Comparison of ENCODE assay signal across 8 mouse cellular contexts in genomic region chr2:10826134-10826767, GRCm38 (mm10).
DNase-seq lines count a peak whose midpoint lies in the region; ATAC-seq and TF ChIP-seq lines count a peak whose summit lies in the region.

No protein-coding gene starts in this region.

- H3K4me2 ChIP-seq in lung, embryonic 16.5 days (ENCODE audit: low read depth, low read length): peak overlapping the region; percentile 61
- H3K4me2 ChIP-seq in intestine, embryonic 16.5 days (ENCODE audit: low read depth, low read length): peak overlapping the region; percentile 49
- H3K4me2 ChIP-seq in liver, embryonic 14.5 days (ENCODE audit: low read depth): peak overlapping the region; percentile 37

- no peak for ATAC-seq in lung, embryonic 16.5 days (ENCODE audit: low read depth)
- ATAC-seq in intestine, embryonic 16.5 days: no peak
- no peak for ATAC-seq in liver, embryonic 14.5 days (ENCODE audit: insufficient read depth)

- no peak for TF ChIP-seq CTCF in liver, embryonic 14.5 days (IDR thresholded peaks at IDR 0.05; ENCODE audit: low read depth)

- no peaks in the 10 kb centered on the region for H3K9me3 ChIP-seq in lung, embryonic 16.5 days (ENCODE audit: control insufficient read depth, low read length)
- H3K9me3 ChIP-seq in intestine, embryonic 16.5 days (ENCODE audit: control insufficient read depth, low read length): no peaks in the 10 kb centered on the region
- H3K9me3 ChIP-seq in liver, embryonic 14.5 days (ENCODE audit: control insufficient read depth, low read length): no peaks in the 10 kb centered on the region

- no peak for TF ChIP-seq EP300 in liver, embryonic 14.5 days (IDR thresholded peaks at IDR 0.05; ENCODE audit: low read depth)

- H3K36me3 ChIP-seq in lung, embryonic 16.5 days (ENCODE audit: control insufficient read depth, insufficient read depth, low read length): no peaks in the 10 kb centered on the region
- H3K36me3 ChIP-seq in intestine, embryonic 16.5 days (ENCODE audit: control insufficient read depth, insufficient read depth, low read length): no peaks in the 10 kb centered on the region
- no peaks in the 10 kb centered on the region for H3K36me3 ChIP-seq in liver, embryonic 14.5 days (replicated peaks; ENCODE audit: control insufficient read depth, insufficient read depth, low read depth)

- no peak for DNase-seq in lung, postnatal 4 days
- no peak for DNase-seq in liver, embryonic 14.5 days (ENCODE audit: low read depth in 3 of 3, low spot score in 3 of 3)
- DNase-seq in embryo, embryonic 10 days (ENCODE audit: low spot score): no peak
- DNase-seq in layer of hippocampus, postnatal 10 days (ENCODE audit: low spot score in 2 of 2): no peak
- DNase-seq in testis, postnatal 14 days (ENCODE audit: low spot score): no peak
- DNase-seq in thymus, postnatal 4 days: no peak

- no peaks in the 10 kb centered on the region for H3K27me3 ChIP-seq in lung, embryonic 16.5 days (ENCODE audit: control insufficient read depth, insufficient read depth, low read depth, low read length)
- H3K27me3 ChIP-seq in intestine, embryonic 16.5 days (replicated peaks; ENCODE audit: control insufficient read depth, insufficient read depth, low read length): no peaks in the 10 kb centered on the region
- no peaks in the 10 kb centered on the region for H3K27me3 ChIP-seq in liver, embryonic 14.5 days (ENCODE audit: control insufficient read depth, insufficient read depth, low read length)

- 68% methylated on average over 10 of the region's 10 CpGs for WGBS in lung, embryonic 16.5 days
- WGBS in intestine, embryonic 16.5 days: 65% methylated on average over 10 of the region's 10 CpGs
- WGBS in liver, embryonic 14.5 days (ENCODE audit: insufficient replicate concordance): 57% methylated on average over 10 of the region's 10 CpGs

- H3K9ac ChIP-seq in lung, embryonic 16.5 days (ENCODE audit: low read length): peak overlapping the region; percentile 67; the same call in 1 of the 2 replicates
- H3K9ac ChIP-seq in intestine, embryonic 16.5 days (ENCODE audit: low read depth, low read length): no peak overlapping the region
- H3K9ac ChIP-seq in liver, embryonic 14.5 days (replicated peaks): no peak overlapping the region

- no peaks in the 10 kb centered on the region for H3K4me1 ChIP-seq in lung, embryonic 16.5 days (replicated peaks; ENCODE audit: control insufficient read depth, insufficient read depth, low read length)
- no peaks in the 10 kb centered on the region for H3K4me1 ChIP-seq in intestine, embryonic 16.5 days (ENCODE audit: control insufficient read depth, insufficient read depth, low read length)
- H3K4me1 ChIP-seq in liver, embryonic 14.5 days (replicated peaks; ENCODE audit: control insufficient read depth in 2 of 2, insufficient read depth in 2 of 2, low read length in 1 of 2): no peaks in the 10 kb centered on the region

- H3K4me3 ChIP-seq in lung, embryonic 16.5 days (ENCODE audit: low read length): peak overlapping the region; percentile 54
- peak overlapping the region; percentile 46 for H3K4me3 ChIP-seq in intestine, embryonic 16.5 days (ENCODE audit: low read length)
- H3K4me3 ChIP-seq in liver, embryonic 14.5 days (ENCODE audit: insufficient read depth in 1 of 2, low read depth in 2 of 2, low read length in 2 of 2): no peak overlapping the region; a peak in 1 of 4 replicates

- no peak overlapping the region for H3K27ac ChIP-seq in lung, embryonic 16.5 days (ENCODE audit: low read length)
- no peak overlapping the region for H3K27ac ChIP-seq in intestine, embryonic 16.5 days (ENCODE audit: low read length)
- H3K27ac ChIP-seq in liver, embryonic 14.5 days: no peak overlapping the region

Comparison
In these comparisons a context has a peak if more than half of its experiments do, and no peak if none do; other contexts are left out.
1. H3K4me3 ChIP-seq: peak in lung, embryonic 16.5 days (single experiment) and intestine, embryonic 16.5 days (single experiment); none in liver, embryonic 14.5 days (0 of 2).
2. Peak in every context shown above with its lines, with median percentiles within 50 percentile points of each other: H3K4me2 ChIP-seq.